Mouse (Mus musculus) embryonic facial prominence, embryonic 11.5 days (tissue): ENCODE measurements around the gene Olfr101. TPM values are rescaled to one million over a fixed set of nuclear protein-coding genes. Genes with fewer than 3 reads are reported as not detected.
A peak's percentile ranks its signal among the peaks of the same experiment; 100 is the strongest.

Experiments used
- ATAC-seq: fragments of 200-750 bp; cut with Nextera tagmentation; replicated peaks from 2 replicates; pipeline ENCODE4 v1.8.0; 2017; ENCODE audit warnings: low read depth; ENCODE audit not compliant: insufficient number of reproducible peaks, low FRiP score, low TSS enrichment
- DNase-seq: peaks from one replicate; pipeline ENCODE4 v3.0.0-alpha.2; 2015; ENCODE audit warnings: low spot score
- H3K27ac ChIP-seq: fragments of 300-500 bp; sonication (generic); replicated peaks from 2 replicates; pipeline ENCODE4 v1.5.1; 2014; ENCODE audit warnings: mild to moderate bottlenecking, low read depth, low read length, control low read depth
- H3K27me3 ChIP-seq: fragments of 300-500 bp; sonication (generic); 2 replicates; pipeline ENCODE4 v1.6.1; 2014; ENCODE audit warnings: mild to moderate bottlenecking, low read length, moderate library complexity, mixed read lengths; ENCODE audit not compliant: control insufficient read depth, insufficient read depth
- H3K36me3 ChIP-seq: fragments of 300-500 bp; sonication (generic); replicated peaks from 2 replicates; pipeline ENCODE4 v1.6.1; 2014; ENCODE audit warnings: low read depth, mild to moderate bottlenecking, low read length, moderate library complexity, mixed read lengths; ENCODE audit not compliant: control insufficient read depth, insufficient read depth
- H3K4me1 ChIP-seq: fragments of 300-500 bp; sonication (generic); 2 replicates; pipeline ENCODE4 v1.6.1; 2014; ENCODE audit warnings: low read length, mixed read lengths; ENCODE audit not compliant: control insufficient read depth, insufficient read depth
- H3K4me2 ChIP-seq: fragments of 300-500 bp; sonication (generic); 2 replicates; pipeline ENCODE4 v1.6.1; 2014; ENCODE audit warnings: low read depth, mild to moderate bottlenecking, control low read depth, low read length, moderate library complexity
- H3K4me3 ChIP-seq: fragments of 300-500 bp; sonication (generic); 2 replicates; pipeline ENCODE4 v1.5.1; 2014; ENCODE audit warnings: low read depth, low read length, control low read depth
- H3K9ac ChIP-seq: fragments of 300-500 bp; sonication (generic); replicated peaks from 2 replicates; pipeline ENCODE4 v1.6.1; 2014; ENCODE audit warnings: mild to moderate bottlenecking, control low read depth, low read length
- H3K9me3 ChIP-seq: fragments of 300-500 bp; sonication (generic); replicated peaks from 2 replicates; pipeline ENCODE4 v1.6.1; 2016; ENCODE audit warnings: mild to moderate bottlenecking, low read length, inconsistent platforms, mixed read lengths; ENCODE audit not compliant: control insufficient read depth
- WGBS: fragments of 180-500 bp; shearing (Covaris S2); extraction: QIAGEN DNeasy Blood & Tissue Kit; methylation state at CpG from one replicate; pipeline ENCODE4 v1.1.7; 2014; 5-methylcytosine and 5-hydroxymethylcytosine counted together
- polyA plus RNA-seq: library from polyadenylated mRNA; unstranded; fragments of >200 nt; fragmentation: Nextera tagmentation; extraction: Ambion mirVana; gene quantifications from 2 replicates; pipeline ENCODE4 v1.2.1, GENCODE M21; 2014

The Olfr101 gene
- polyA plus RNA-seq, 1 experiment from 2014 or later, result not detected

GRCm38 (mm10) chr17:37275626-37276248 lies 28.4 kb downstream of the Olfr101 start:
- H3K4me3 ChIP-seq, result no peak overlapping the region
- H3K27me3 ChIP-seq, result no peaks in the 10 kb centered on the region
- no peaks in the 10 kb centered on the region for H3K4me1 ChIP-seq
- ATAC-seq (no peak), DNase-seq (no peak)
- no peaks in the 10 kb centered on the region for H3K9me3 ChIP-seq
- 79% methylated on average over 2 of the region's 2 CpGs for WGBS
- no peaks in the 10 kb centered on the region for H3K36me3 ChIP-seq
- no peak overlapping the region for H3K4me2 ChIP-seq
- no peak overlapping the region for H3K9ac ChIP-seq
- H3K27ac ChIP-seq, result no peak overlapping the region

DNA sequence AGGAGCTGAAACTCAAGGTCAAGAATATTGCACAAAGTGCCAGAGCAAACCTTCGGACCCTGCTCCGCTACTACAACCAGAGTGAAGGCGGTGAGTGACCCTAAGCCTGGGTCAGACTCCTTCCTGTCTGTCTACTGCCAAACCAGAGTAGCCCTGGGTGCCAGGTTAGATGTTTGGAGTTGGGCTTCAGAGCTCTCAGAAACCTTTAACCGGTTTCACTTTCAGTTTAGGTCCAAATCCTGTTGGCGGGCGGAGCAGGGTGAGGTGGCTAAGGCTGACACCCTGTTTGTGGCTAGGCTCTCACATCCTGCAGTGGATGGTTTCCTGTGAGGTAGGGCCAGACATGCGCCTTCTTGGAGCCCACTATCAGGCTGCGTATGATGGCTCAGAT lies 33.4 kb downstream of the Olfr101 start:
- Histone ChIP-seq H3K9ac (peak overlapping the region; percentile 48; the same call in 1 of the 2 replicates), H3K27ac (no peak overlapping the region), H3K36me3 (no peaks in the 10 kb centered on the region), H3K9me3 (no peaks in the 10 kb centered on the region), H3K27me3 (no peaks in the 10 kb centered on the region), H3K4me3 (peak overlapping the region; percentile 36), H3K4me1 (no peaks in the 10 kb centered on the region), H3K4me2 (peak overlapping the region; percentile 84)
- 65% methylated on average over 8 of the region's 8 CpGs for WGBS
- ATAC-seq (0 out of 2 replicates have a peak, but pooled peaks have one; percentile 25), DNase-seq (no peak)

GRCm38 (mm10) chr17:37270058-37270701 lies 33.9 kb downstream of the Olfr101 start, which contains the start of gene H2-M3:
Gene H2-M3, plus strand, starts transcription at chr17:37270220.
- Histone ChIP-seq H3K9ac (peak within 1 kb of the TSS; percentile 48), H3K27me3 (no peaks in the 10 kb centered on the region), H3K4me1 (no peaks in the 10 kb centered on the region), H3K4me3 (peak within 1 kb of the TSS; percentile 36), H3K36me3 (no peaks in the 10 kb centered on the region), H3K4me2 (peak within 1 kb of the TSS; percentile 84), H3K9me3 (no peaks in the 10 kb centered on the region), H3K27ac (no peak within 1 kb of the TSS)
- peak; percentile 97 for ATAC-seq
- 4% methylated on average over 26 of the region's 26 CpGs for WGBS
- DNase-seq, result peak; percentile 91

DNA sequence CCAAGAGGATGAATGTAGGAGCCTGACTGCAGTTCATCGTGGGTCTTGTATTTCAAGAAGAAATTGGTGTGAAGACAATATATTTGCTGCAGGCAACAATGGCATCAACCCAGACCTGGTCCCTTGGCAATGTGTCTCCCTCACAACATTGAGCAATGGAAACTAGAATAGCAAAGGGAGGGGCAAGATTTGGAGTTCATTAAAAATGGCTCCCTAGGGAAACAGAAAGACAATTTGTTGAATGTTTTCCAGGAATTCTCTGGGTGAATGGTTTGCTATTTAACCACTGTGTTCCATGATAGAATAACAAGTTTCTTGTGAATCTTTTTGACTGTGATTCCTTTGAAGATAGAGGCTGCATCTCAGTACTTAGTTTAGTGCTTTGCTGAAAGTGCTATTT lies 40.5 kb downstream of the Olfr101 start, which contains the start of gene Olfr98:
Gene Olfr98 (minus strand): TSS at position 124 of the 400 bp plus-strand sequence.
- Histone ChIP-seq H3K9ac (no peak within 1 kb of the TSS), H3K4me2 (no peak within 1 kb of the TSS), H3K4me1 (no peaks in the 10 kb centered on the region), H3K27me3 (no peaks in the 10 kb centered on the region), H3K27ac (no peak within 1 kb of the TSS), H3K4me3 (no peak within 1 kb of the TSS), H3K9me3 (no peaks in the 10 kb centered on the region), H3K36me3 (no peaks in the 10 kb centered on the region)
- DNase-seq (no peak), ATAC-seq (no peak)
- 96% methylated on average over 1 of the region's 1 CpGs for WGBS

DNA sequence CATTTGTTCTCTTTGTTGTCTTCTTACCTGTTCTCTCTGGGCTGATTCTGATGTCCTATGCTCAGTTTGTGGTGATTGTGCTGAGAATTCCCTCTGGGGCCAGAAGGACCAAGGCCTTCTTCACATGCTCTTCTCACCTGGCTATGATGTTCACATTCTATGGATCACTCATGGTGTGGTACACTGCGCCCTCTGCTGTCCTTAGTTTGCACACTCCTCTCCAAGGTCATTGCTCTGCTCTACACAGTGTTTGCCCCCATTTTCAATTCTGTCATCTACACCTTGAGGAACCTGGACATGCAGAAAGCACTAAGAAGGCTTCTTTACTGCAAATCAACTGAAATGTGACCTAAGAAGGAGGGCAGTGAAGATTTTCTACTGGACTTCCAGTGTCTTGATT lies 53.6 kb downstream of the Olfr101 start:
- no peak overlapping the region for H3K9ac ChIP-seq
- H3K27ac ChIP-seq, result no peak overlapping the region
- no peaks in the 10 kb centered on the region for H3K36me3 ChIP-seq
- WGBS, result 6% methylated on average over 1 of the region's 1 CpGs
- H3K4me1 ChIP-seq, result no peaks in the 10 kb centered on the region
- no peaks in the 10 kb centered on the region for H3K27me3 ChIP-seq
- no peak overlapping the region for H3K4me3 ChIP-seq
- ATAC-seq (no peak), DNase-seq (peak; percentile 8)
- H3K4me2 ChIP-seq, result no peak overlapping the region
- no peaks in the 10 kb centered on the region for H3K9me3 ChIP-seq

DNA sequence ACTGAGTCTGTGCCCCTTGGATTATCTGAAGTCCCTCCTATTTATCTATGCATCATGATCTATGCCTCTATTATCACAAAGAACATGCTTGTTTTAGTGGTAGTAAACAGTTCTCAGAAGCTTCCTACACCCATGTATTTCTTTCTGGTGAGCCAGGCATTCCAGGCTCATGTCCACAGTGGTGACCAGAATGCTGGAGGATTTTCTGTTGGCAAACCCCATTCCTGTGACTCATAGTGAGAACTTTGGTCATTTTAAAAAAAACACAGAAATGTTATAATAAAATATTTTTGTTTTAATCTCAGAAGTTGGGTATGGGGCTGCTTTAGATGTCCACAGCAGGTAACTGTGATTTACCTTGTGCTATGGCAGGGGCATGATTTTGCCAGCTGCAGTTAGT lies 54.7 kb downstream of the Olfr101 start:
- Histone ChIP-seq H3K9me3 (no peaks in the 10 kb centered on the region), H3K27me3 (no peaks in the 10 kb centered on the region), H3K4me3 (no peak overlapping the region), H3K27ac (no peak overlapping the region), H3K4me1 (no peaks in the 10 kb centered on the region), H3K4me2 (no peak overlapping the region), H3K9ac (no peak overlapping the region), H3K36me3 (no peaks in the 10 kb centered on the region)
- no peak for ATAC-seq
- DNase-seq, result no peak

Other genes starting within 250 kb of the Olfr101 start
- gene Olfr90, start 215.8 kb downstream of the Olfr101 start, polyA plus RNA-seq, result not detected in 2 replicates
- not detected in 2 replicates for gene Olfr91, start 206.0 kb downstream of the Olfr101 start, polyA plus RNA-seq
- not detected in 2 replicates for gene Olfr92, start 184.2 kb downstream of the Olfr101 start, polyA plus RNA-seq
- not detected in 2 replicates for gene Olfr93, start 142.8 kb downstream of the Olfr101 start, polyA plus RNA-seq
- not detected in 2 replicates for gene Ubd, start 110.4 kb downstream of the Olfr101 start, polyA plus RNA-seq
- gene Olfr94, start 103.3 kb downstream of the Olfr101 start, polyA plus RNA-seq, result not detected in 2 replicates
- gene Olfr95, start 91.2 kb downstream of the Olfr101 start, polyA plus RNA-seq, result not detected in 2 replicates
- gene Olfr96, start 84.2 kb downstream of the Olfr101 start, polyA plus RNA-seq, result not detected in 2 replicates
- not detected in 2 replicates for gene Olfr97, start 67.0 kb downstream of the Olfr101 start, polyA plus RNA-seq
- not detected in 2 replicates for gene Olfr98, start 40.6 kb downstream of the Olfr101 start, polyA plus RNA-seq
- 1.4 and 1.8 TPM in 2 replicates for gene H2-M3, start 34.1 kb downstream of the Olfr101 start, polyA plus RNA-seq
- not detected in 2 replicates for gene Olfr99, start 20.9 kb downstream of the Olfr101 start, polyA plus RNA-seq
- gene Olfr102, start 12.7 kb upstream of the Olfr101 start, polyA plus RNA-seq, result not detected in 2 replicates
- gene Olfr103, start 35.4 kb upstream of the Olfr101 start, polyA plus RNA-seq, result not detected in 2 replicates
- not detected in 2 replicates for gene Olfr104-ps, start 55.3 kb upstream of the Olfr101 start, polyA plus RNA-seq
- not detected in 2 replicates for gene Olfr105-ps, start 74.7 kb upstream of the Olfr101 start, polyA plus RNA-seq
- not detected in 2 replicates for gene Olfr106-ps, start 86.1 kb upstream of the Olfr101 start, polyA plus RNA-seq
- not detected in 2 replicates for gene Olfr107, start 94.9 kb upstream of the Olfr101 start, polyA plus RNA-seq
- gene Olfr108, start 141.2 kb upstream of the Olfr101 start, polyA plus RNA-seq, result not detected in 2 replicates
- gene Olfr109, start 154.6 kb upstream of the Olfr101 start, polyA plus RNA-seq, result not detected in 2 replicates
- not detected in 2 replicates for gene H2-M2, start 179.2 kb upstream of the Olfr101 start, polyA plus RNA-seq
- gene Olfr110, start 188.2 kb upstream of the Olfr101 start, polyA plus RNA-seq, result not detected in 2 replicates
- not detected in 2 replicates for gene Olfr111, start 203.7 kb upstream of the Olfr101 start, polyA plus RNA-seq